Mouse (Mus musculus) C3H10T1/2 (cell line): ENCODE results near the gene Sit1. TPM values are rescaled to one million over a fixed set of nuclear protein-coding genes. Genes with fewer than 3 reads are reported as not detected.

Source experiments
- polyA plus RNA-seq, 2 experiments: library from polyadenylated mRNA; unstranded; fragments of >200 nt; fragmentation: generic; extraction: Trizol; gene quantifications; one replicate each; pipeline ENCODE4 v1.2.1; 2012; ENCODE audit warnings: missing spikeins in 2 of 2

The Sit1 gene
- not detected for polyA plus RNA-seq

DNA sequence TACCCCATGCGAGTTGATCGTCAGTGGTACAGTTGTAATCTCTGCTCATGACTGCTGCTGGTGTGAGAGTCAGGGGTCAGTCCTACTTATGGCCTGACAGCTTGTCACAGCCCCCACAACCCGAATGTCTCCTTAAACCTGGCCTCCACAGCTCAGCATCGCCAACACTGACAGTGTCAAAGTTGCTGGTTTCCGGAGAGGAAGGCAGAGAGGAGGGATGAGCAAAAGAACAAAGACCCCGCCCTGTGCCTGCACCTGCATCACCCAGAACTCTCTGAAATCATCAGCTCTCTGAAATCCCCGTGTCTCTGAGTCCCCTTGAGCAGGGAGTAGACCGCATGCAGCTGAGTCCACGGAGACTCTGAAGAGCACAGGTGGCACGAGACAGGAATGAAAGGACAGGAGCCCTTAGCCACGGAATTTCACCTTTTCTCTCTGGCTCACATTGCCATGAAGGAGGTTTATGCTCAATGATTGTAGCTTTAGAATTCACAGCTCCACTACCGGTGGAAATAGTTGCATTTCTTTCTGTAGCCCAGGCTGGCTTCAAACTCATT, at the start of gene Sit1:
Gene Sit1 (minus strand): TSS at position 200 of the 557 bp plus-strand sequence.

GRCm38 (mm10) chr4:43506536-43507185, 23.1 kb upstream of the Sit1 start, which contains the start of gene Car9:
Car9 (plus strand) TSS chr4:43506966.

DNA sequence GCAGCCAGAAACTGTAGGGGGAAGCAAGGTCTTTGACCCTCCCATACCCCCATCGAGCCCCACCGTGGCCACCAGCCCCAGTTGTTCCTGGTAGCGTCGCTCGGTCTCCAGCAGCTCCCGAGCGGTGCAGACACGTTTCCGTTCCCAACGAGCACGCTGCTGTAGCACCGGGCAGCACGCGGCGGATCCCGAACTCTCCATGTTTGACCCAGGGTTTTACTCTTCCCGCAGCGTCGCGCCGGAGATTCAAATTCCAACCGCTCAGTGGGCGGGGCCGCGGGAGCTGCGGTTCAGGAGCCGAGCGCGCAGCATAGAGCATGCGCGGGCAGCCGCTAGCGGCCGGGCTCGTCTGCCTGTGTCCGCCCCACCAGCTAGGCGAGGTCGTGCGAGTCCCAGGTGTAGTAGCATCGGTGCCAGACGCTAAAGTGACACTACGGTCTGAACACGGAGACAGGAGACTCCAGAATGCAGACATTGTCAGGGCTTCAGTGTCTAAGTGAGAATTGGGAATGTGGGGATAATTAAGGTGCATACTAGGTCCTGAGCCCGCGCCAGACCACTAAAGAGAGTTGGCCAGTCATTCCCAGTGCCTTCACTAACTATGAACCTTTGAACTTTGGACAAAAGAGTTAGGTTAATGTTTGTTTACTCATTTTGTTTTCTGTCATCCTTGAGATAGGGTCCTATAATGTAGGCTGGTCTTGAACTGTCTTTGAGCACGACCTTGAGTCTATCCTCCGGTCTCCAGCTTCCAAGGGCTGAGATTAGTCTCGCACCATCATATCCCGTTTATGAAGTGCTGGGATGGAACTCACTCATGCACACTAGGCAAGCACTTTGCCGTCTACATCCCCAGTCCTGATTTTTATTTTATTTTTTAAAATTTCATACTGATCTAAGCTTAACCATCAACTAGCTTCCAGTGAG, 16.1 kb upstream of the Sit1 start, which contains the start of gene Arhgef39:
Gene Arhgef39 (minus strand): TSS at position 289 of the 927 bp plus-strand sequence.

GRCm38 (mm10) chr4:43492821-43493185, 9.3 kb upstream of the Sit1 start, which contains the start of gene Ccdc107:
Ccdc107 (plus strand) TSS chr4:43492900.

GRCm38 (mm10) chr4:43454041-43454836, 29.3 kb downstream of the Sit1 start, which contains the start of gene Cd72:
Cd72 (minus strand) TSS chr4:43454628.

GRCm38 (mm10) chr4:43441639-43442038, 41.9 kb downstream of the Sit1 start, which contains the start of gene Tesk1:
Tesk1 (plus strand) TSS chr4:43441939.

Other genes starting within 250 kb of the Sit1 start
- gene Atp8b5, start 216.6 kb downstream of the Sit1 start, polyA plus RNA-seq = under 1 TPM; 0.02 to 0.24 TPM
- gene Rusc2, start 101.8 kb downstream of the Sit1 start, polyA plus RNA-seq = 10 to 100 TPM in 1 of 2 experiments, 1 to 10 TPM in 1; 5.0 to 18.4 TPM
- gene Fam166b, start 54.6 kb downstream of the Sit1 start, polyA plus RNA-seq = under 1 TPM in 1 of 2 experiments, not detected in 1; 0.12 TPM
- 10 to 100 TPM; 25.8 to 40.4 TPM for gene Tesk1, start 41.8 kb downstream of the Sit1 start, polyA plus RNA-seq
- gene Cd72, start 29.1 kb downstream of the Sit1 start, polyA plus RNA-seq = 1 to 10 TPM in 1 of 2 experiments, under 1 TPM in 1; 0.41 to 1.7 TPM
- 100 to 1,000 TPM; 103 to 155 TPM for gene Ccdc107, start 9.2 kb upstream of the Sit1 start, polyA plus RNA-seq
- 10 to 100 TPM in 1 of 2 experiments, 1 to 10 TPM in 1; 7.5 to 26.7 TPM for gene Arhgef39, start 16.0 kb upstream of the Sit1 start, polyA plus RNA-seq
- 10 to 100 TPM in 1 of 2 experiments, under 1 TPM in 1; 0.13 to 14.9 TPM for gene Car9, start 23.2 kb upstream of the Sit1 start, polyA plus RNA-seq
- gene Tpm2, start 40.0 kb upstream of the Sit1 start, polyA plus RNA-seq = 100 to 1,000 TPM; 317 to 365 TPM
- 10 to 100 TPM; 42.0 to 72.5 TPM for gene Creb3, start 78.6 kb upstream of the Sit1 start, polyA plus RNA-seq
- 100 to 1,000 TPM in 1 of 2 experiments, 10 to 100 TPM in 1; 65.6 to 138 TPM for gene Tln1, start 79.0 kb upstream of the Sit1 start, polyA plus RNA-seq
- 10 to 100 TPM in 1 of 2 experiments, 1 to 10 TPM in 1; 8.5 to 22.7 TPM for gene Rgp1, start 95.0 kb upstream of the Sit1 start, polyA plus RNA-seq
- gene Gba2, start 95.1 kb upstream of the Sit1 start, polyA plus RNA-seq = 10 to 100 TPM in 1 of 2 experiments, 1 to 10 TPM in 1; 2.0 to 10.2 TPM
- under 1 TPM in 1 of 2 experiments, not detected in 1; 0.09 TPM for gene Msmp, start 100.8 kb upstream of the Sit1 start, polyA plus RNA-seq
- gene Npr2, start 148.2 kb upstream of the Sit1 start, polyA plus RNA-seq = 10 to 100 TPM in 1 of 2 experiments, 1 to 10 TPM in 1; 5.4 to 63.4 TPM
- gene Spag8, start 169.9 kb upstream of the Sit1 start, polyA plus RNA-seq = under 1 TPM; 0.02 to 0.26 TPM
- 100 to 1,000 TPM in 1 of 2 experiments, 10 to 100 TPM in 1; 99.0 to 148 TPM for gene Hint2, start 172.7 kb upstream of the Sit1 start, polyA plus RNA-seq
- 1 to 10 TPM in 1 of 2 experiments, under 1 TPM in 1; 0.16 to 3.7 TPM for gene Tmem8b, start 185.2 kb upstream of the Sit1 start, polyA plus RNA-seq
- gene Fam221b, start 185.4 kb upstream of the Sit1 start, polyA plus RNA-seq = 1 to 10 TPM; 3.9 to 6.0 TPM
- under 1 TPM in 1 of 2 experiments, not detected in 1; 0.01 TPM for gene Olfr70, start 217.1 kb upstream of the Sit1 start, polyA plus RNA-seq
- gene Olfr71, start 226.5 kb upstream of the Sit1 start, polyA plus RNA-seq = not detected
- 1 to 10 TPM; 2.0 to 2.5 TPM for gene Hrct1, start 243.5 kb upstream of the Sit1 start, polyA plus RNA-seq
- gene Spaar, start 246.3 kb upstream of the Sit1 start, polyA plus RNA-seq = under 1 TPM; 0.01 to 0.02 TPM